Mouse (Mus musculus) cerebellum, adult 9-11 months (tissue): ENCODE measurements around the gene Gm3115.
"Not testable (repeated sequence)": the region's sequence is repeated elsewhere in the genome, so short reads cannot be mapped to it uniquely, and the experiment has no call there.

Source experiments
- DNase-seq: peaks from one replicate; pipeline ENCODE4 v3.0.0; 2022

Gm3115 gene

GRCm38 (mm10) chr14:4083820-4084219 lies at the start of gene Gm3115:
Gm3115 (plus strand) TSS chr14:4084120.
- DNase-seq, result not testable (repeated sequence)

DNA sequence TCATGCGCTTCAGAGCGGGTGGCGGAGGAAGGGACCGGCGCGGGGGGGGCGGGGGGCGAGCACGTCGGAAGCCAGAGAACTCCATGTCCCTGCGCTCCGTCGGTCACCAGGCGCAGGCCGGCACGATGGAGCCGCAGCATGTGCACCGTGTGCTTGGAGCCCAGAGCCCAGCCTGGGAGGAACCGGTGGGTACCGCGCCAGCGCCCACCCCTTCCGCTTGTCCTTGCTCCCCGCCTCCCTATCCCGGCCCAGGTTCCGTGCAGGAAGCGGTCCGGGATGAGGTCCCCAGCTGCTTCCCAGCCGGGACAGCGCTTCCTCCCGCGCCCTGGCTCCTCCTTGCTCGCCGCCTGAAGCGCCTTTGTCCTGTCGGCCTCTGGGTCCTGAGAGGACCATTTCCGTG lies 26.5 kb downstream of the Gm3115 start, which contains the start of gene Gm8108:
Gene Gm8108, plus strand, starts transcription at position 101 of the 400 bp plus-strand sequence.
- not testable (repeated sequence) for DNase-seq

- DNase-seq, result not testable (repeated sequence)
Measured at GRCm38 (mm10) chr14:4141646-4142045, 57.7 kb downstream of the Gm3115 start.
